Mouse (Mus musculus) spleen, adult 2 months (tissue): ENCODE data around the gene Slc1a6. TPM values are rescaled to one million over a fixed set of nuclear protein-coding genes. Genes with fewer than 3 reads are reported as not detected.

Experiments used
- DNase-seq, 2 experiments: peaks; one replicate each; pipeline versions ENCODE4 v3.0.0 to v3.0.0-alpha.2; 2012 to 2021; ENCODE audit warnings: low spot score in 2 of 2, low read depth in 1 of 2
- H3K27ac ChIP-seq: fragments of 200-500 bp; 2 replicates; pipeline ENCODE4 v1.5.1; 2012; ENCODE audit warnings: low read length, inconsistent platforms; ENCODE audit not compliant: insufficient read depth
- H3K27me3 ChIP-seq: fragments of 200-500 bp; 2 replicates; pipeline ENCODE4 v1.6.1; 2012; ENCODE audit warnings: mild to moderate bottlenecking, moderate library complexity, low read length, inconsistent platforms; ENCODE audit not compliant: control insufficient read depth, insufficient read depth
- H3K36me3 ChIP-seq: fragments of 200-500 bp; 2 replicates; pipeline ENCODE4 v1.6.1; 2012; ENCODE audit warnings: mild to moderate bottlenecking, low read length, inconsistent platforms; ENCODE audit not compliant: control insufficient read depth, insufficient read depth
- H3K4me1 ChIP-seq: fragments of 200-500 bp; 2 replicates; pipeline ENCODE4 v1.6.1; 2011; ENCODE audit warnings: inconsistent platforms; ENCODE audit not compliant: control insufficient read depth, insufficient read depth, insufficient read length
- H3K4me3 ChIP-seq: fragments of 200-500 bp; 2 replicates; pipeline ENCODE4 v1.5.1; 2011; ENCODE audit warnings: mild to moderate bottlenecking, inconsistent platforms; ENCODE audit not compliant: insufficient read depth, insufficient read length; ENCODE audit errors: extremely low read depth
- CTCF ChIP-seq: fragments of 200-500 bp; IDR thresholded peaks from 2 replicates; pipeline ENCODE4 v1.5.1; 2011; ENCODE audit warnings: mild to moderate bottlenecking, inconsistent platforms; ENCODE audit not compliant: insufficient read depth, insufficient read length, insufficient replicate concordance; ENCODE audit errors: extremely low read depth
- POLR2A ChIP-seq: fragments of 200-500 bp; IDR thresholded peaks from 2 replicates; pipeline ENCODE4 v1.6.1; 2011; ENCODE audit warnings: low read depth, low read length, inconsistent platforms
- WGBS: fragments of 180-500 bp; shearing (Covaris S2); methylation state at CpG from one replicate; pipeline ENCODE4 v1.1.7; 2018; 5-methylcytosine and 5-hydroxymethylcytosine counted together
- polyA plus RNA-seq: library from polyadenylated mRNA; depleted of rRNA; stranded (reverse); fragments of >200 nt; gene quantifications from 2 replicates; pipeline ENCODE4 v1.2.3, GENCODE M21; 2012; rRNA removed

Slc1a6 gene
- polyA plus RNA-seq = 0.05 and 0.16 TPM in 2 replicates

GRCm38 (mm10) chr10:78779981-78780651, at the start of gene Slc1a6:
Gene Slc1a6 (plus strand): TSS chr10:78780496.
- no peak for DNase-seq
- 3% methylated on average over 35 of the region's 54 CpGs for WGBS
- H3K27ac ChIP-seq = no peak within 1 kb of the TSS
- H3K36me3 ChIP-seq = no peaks in the 10 kb centered on the region
- H3K4me3 ChIP-seq = peak within 1 kb of the TSS; percentile 25
- TF ChIP-seq CTCF (no peak), POLR2A (no peak)
- H3K27me3 ChIP-seq = peaks cover 6% of the 10 kb centered on the region
- H3K4me1 ChIP-seq = no peaks in the 10 kb centered on the region; the same call in 1 of the 2 replicates

- no peak overlapping the region for H3K4me3 ChIP-seq
- no peak for TF ChIP-seq POLR2A
- TF ChIP-seq CTCF = no peak
- no peak for DNase-seq
- H3K27me3 ChIP-seq = no peaks in the 10 kb centered on the region
- WGBS = 77% methylated on average over 4 of the region's 4 CpGs
- no peak overlapping the region for H3K27ac ChIP-seq
- H3K36me3 ChIP-seq = no peaks in the 10 kb centered on the region
- no peaks in the 10 kb centered on the region for H3K4me1 ChIP-seq
Measured at GRCm38 (mm10) chr10:78739821-78740220, 40.5 kb upstream of the Slc1a6 start.

GRCm38 (mm10) chr10:78743721-78744120, 36.6 kb upstream of the Slc1a6 start:
- H3K4me3 ChIP-seq = no peak overlapping the region
- no peak for DNase-seq
- no peaks in the 10 kb centered on the region for H3K4me1 ChIP-seq
- TF ChIP-seq POLR2A (no peak), CTCF (no peak)
- no peak overlapping the region for H3K27ac ChIP-seq
- H3K36me3 ChIP-seq = no peaks in the 10 kb centered on the region
- no peaks in the 10 kb centered on the region for H3K27me3 ChIP-seq

GRCm38 (mm10) chr10:78745453-78746232, 34.7 kb upstream of the Slc1a6 start:
- TF ChIP-seq POLR2A = no peak
- no peak for TF ChIP-seq CTCF
- Histone ChIP-seq H3K4me3 (no peak overlapping the region), H3K36me3 (no peaks in the 10 kb centered on the region), H3K27me3 (no peaks in the 10 kb centered on the region), H3K4me1 (no peaks in the 10 kb centered on the region), H3K27ac (no peak overlapping the region)
- 55% methylated on average over 4 of the region's 4 CpGs for WGBS
- no peak for DNase-seq

GRCm38 (mm10) chr10:78747035-78747721, 33.1 kb upstream of the Slc1a6 start:
- no peak overlapping the region for H3K4me3 ChIP-seq
- H3K27me3 ChIP-seq = no peaks in the 10 kb centered on the region
- H3K27ac ChIP-seq = no peak overlapping the region
- TF ChIP-seq CTCF (no peak), POLR2A (no peak)
- 10% methylated on average over 27 of the region's 27 CpGs for whole genome bisulfite sequencing
- no peaks in the 10 kb centered on the region for H3K4me1 ChIP-seq
- no peaks in the 10 kb centered on the region for H3K36me3 ChIP-seq
- DNase-seq = no peak

- Histone ChIP-seq H3K27me3 (no peaks in the 10 kb centered on the region), H3K4me1 (peaks cover 3% of the 10 kb centered on the region; the same call in 1 of the 2 replicates), H3K27ac (no peak overlapping the region), H3K36me3 (no peaks in the 10 kb centered on the region), H3K4me3 (no peak overlapping the region)
- 80% methylated on average over 13 of the region's 13 CpGs for WGBS
- TF ChIP-seq CTCF = no peak
- TF ChIP-seq POLR2A = no peak
- DNase-seq = no peak
Measured at GRCm38 (mm10) chr10:78748161-78748560, 32.1 kb upstream of the Slc1a6 start.
